Mouse (Mus musculus) liver, embryonic 12.5 days (tissue): ENCODE measurements around the gene 4930447C04Rik. TPM values are rescaled to one million over a fixed set of nuclear protein-coding genes. Genes with fewer than 3 reads are reported as not detected.

Experiments used
- ATAC-seq: fragments of 200-750 bp; cut with Nextera tagmentation; 2 replicates; pipeline ENCODE4 v1.8.0; 2017; ENCODE audit warnings: moderate number of reproducible peaks, mild to moderate bottlenecking, moderate library complexity
- H3K27ac ChIP-seq: fragments of 300-500 bp; sonication (generic); 2 replicates; pipeline ENCODE4 v1.5.1; 2016; ENCODE audit warnings: mild to moderate bottlenecking
- H3K27me3 ChIP-seq: fragments of 300-500 bp; sonication (generic); replicated peaks from 2 replicates; pipeline ENCODE4 v1.6.1; 2016; ENCODE audit warnings: mild to moderate bottlenecking, moderate library complexity
- H3K36me3 ChIP-seq: fragments of 300-500 bp; sonication (generic); 2 replicates; pipeline ENCODE4 v1.6.1; 2016; ENCODE audit warnings: mild to moderate bottlenecking, moderate library complexity
- H3K4me1 ChIP-seq: fragments of 300-500 bp; sonication (generic); 2 replicates; pipeline ENCODE4 v1.6.1; 2016
- H3K4me2 ChIP-seq: fragments of 300-500 bp; sonication (generic); 2 replicates; pipeline ENCODE4 v1.6.1; 2016; ENCODE audit warnings: mild to moderate bottlenecking, moderate library complexity
- H3K4me3 ChIP-seq: fragments of 300-500 bp; sonication (generic); 2 replicates; pipeline ENCODE4 v1.5.1; 2016; ENCODE audit warnings: mild to moderate bottlenecking, moderate library complexity
- H3K9ac ChIP-seq: fragments of 300-500 bp; sonication (generic); 2 replicates; pipeline ENCODE4 v1.6.1; 2016; ENCODE audit warnings: mild to moderate bottlenecking, moderate library complexity
- H3K9me3 ChIP-seq: fragments of 300-500 bp; sonication (generic); replicated peaks from 2 replicates; pipeline ENCODE4 v1.6.1; 2016; ENCODE audit warnings: mild to moderate bottlenecking, moderate library complexity
- WGBS: fragments of 180-500 bp; shearing (Covaris S2); methylation state at CpG from one replicate; pipeline ENCODE4 v1.1.7; 2016; ENCODE audit not compliant: insufficient replicate concordance; 5-methylcytosine and 5-hydroxymethylcytosine counted together
- polyA plus RNA-seq: library from polyadenylated mRNA; unstranded; fragments of >200 nt; fragmentation: Nextera tagmentation; extraction: Ambion mirVana; gene quantifications from 2 replicates; pipeline ENCODE4 v1.2.1, GENCODE M21; 2016

The 4930447C04Rik gene
- polyA plus RNA-seq, 1 experiment from 2014 or later: 1.4 TPM

DNA sequence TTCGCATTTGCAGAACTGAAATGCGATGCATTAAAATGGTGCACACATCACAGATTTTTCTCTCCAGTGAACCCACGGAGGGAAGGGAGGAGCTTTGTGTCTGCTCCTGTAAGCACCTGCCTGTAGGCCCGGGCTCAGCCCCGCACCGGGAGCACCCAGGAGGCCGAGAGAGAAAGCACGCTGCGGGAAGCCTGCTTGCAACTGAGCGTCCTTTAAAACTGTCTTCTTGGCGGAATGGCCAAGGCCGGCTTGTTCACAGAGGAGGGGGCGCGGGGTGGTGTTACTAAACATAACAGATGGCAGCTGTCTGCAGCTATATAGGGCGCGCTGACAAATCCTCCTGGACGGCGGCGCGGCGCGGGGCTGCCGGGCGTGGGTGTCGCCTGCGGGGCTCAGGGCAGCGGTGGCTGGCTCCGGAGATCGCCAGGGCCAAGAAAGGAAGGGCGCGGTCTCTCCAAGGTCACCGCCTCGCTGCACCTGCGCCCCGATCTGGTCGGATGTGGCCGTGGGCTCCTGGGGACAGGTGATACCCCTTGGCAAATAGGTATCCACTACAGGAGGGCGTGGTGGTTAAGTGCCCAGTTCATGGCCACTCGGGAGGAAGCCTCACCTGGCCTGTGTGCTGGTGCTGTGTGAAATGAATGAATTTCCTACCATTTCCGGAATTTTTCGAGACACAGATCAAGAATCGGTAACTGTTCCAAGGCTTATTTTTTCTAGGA lies 108.7 kb downstream of the 4930447C04Rik start:
- peak overlapping the region; percentile 56 for H3K4me2 ChIP-seq
- H3K4me1 ChIP-seq: no peaks in the 10 kb centered on the region
- WGBS: 10% methylated on average over 42 of the region's 42 CpGs
- peak overlapping the region; percentile 29 for H3K4me3 ChIP-seq
- H3K9ac ChIP-seq: no peak overlapping the region
- no peak for ATAC-seq
- no peaks in the 10 kb centered on the region for H3K9me3 ChIP-seq
- H3K36me3 ChIP-seq: no peaks in the 10 kb centered on the region
- peaks cover 50% of the 10 kb centered on the region for H3K27me3 ChIP-seq
- H3K27ac ChIP-seq: no peak overlapping the region

Other genes starting within 250 kb of the 4930447C04Rik start
- gene Ppm1a, start 183.3 kb downstream of the 4930447C04Rik start, polyA plus RNA-seq: 47.3 and 52.6 TPM in 2 replicates
- gene Six6, start 882 bp downstream of the 4930447C04Rik start, polyA plus RNA-seq: not detected in 2 replicates
- 0.19 and 1.1 TPM in 2 replicates for gene Six1, start 113.1 kb upstream of the 4930447C04Rik start, polyA plus RNA-seq
- gene Six4, start 172.7 kb upstream of the 4930447C04Rik start, polyA plus RNA-seq: 0.18 and 0.29 TPM in 2 replicates
- gene Mnat1, start 182.9 kb upstream of the 4930447C04Rik start, polyA plus RNA-seq: 14.1 and 16.7 TPM in 2 replicates